Mouse (Mus musculus) C2C12 (cell line): ENCODE results near the gene Wdr19.

Source experiments
- CTCF ChIP-seq: IDR thresholded peaks from one replicate; pipeline ENCODE4 v1.5.1; 2011; ENCODE audit not compliant: control insufficient read depth, insufficient read depth, insufficient read length
- FOSL1 ChIP-seq: IDR thresholded peaks from one replicate; pipeline ENCODE4 v1.8.0; 2011; ENCODE audit warnings: mild to moderate bottlenecking, low read length; ENCODE audit not compliant: poor library complexity, insufficient read depth, severe bottlenecking
- MYOG ChIP-seq: IDR thresholded peaks from one replicate; pipeline ENCODE4 v1.6.1; 2011; ENCODE audit not compliant: control insufficient read depth, insufficient read length; ENCODE audit errors: extremely low read depth

DNA sequence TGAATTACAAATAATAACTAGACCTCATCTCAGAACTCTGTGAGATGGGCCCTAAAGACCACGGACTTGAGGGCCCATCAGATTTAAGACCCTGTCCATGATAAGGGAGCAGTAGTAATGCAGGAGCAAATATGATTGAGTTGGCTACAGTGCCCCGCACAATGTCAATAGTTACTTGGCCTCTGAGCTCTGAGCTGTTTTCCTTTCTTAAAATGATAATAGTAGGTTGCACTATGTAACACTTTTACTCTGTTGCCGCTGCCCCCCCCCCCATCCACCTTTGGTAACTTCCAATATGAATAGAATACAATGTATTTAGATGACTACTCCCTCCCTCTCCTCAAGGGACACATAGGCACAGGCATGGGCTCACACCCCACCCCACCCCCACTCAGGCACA lies 48.2 kb upstream of the Wdr19 start:
- no peak for TF ChIP-seq CTCF
- no peak for TF ChIP-seq MYOG
- TF ChIP-seq FOSL1, result no peak
